Mouse (Mus musculus): ENCODE measurements at regions not wholly inside any gene's neighbourhood (a gene's known extent, or its start where the extent isn't known, plus 50 kb on each side); places are given as distances from the start of the nearest gene placed in this dataset.
"Not testable (repeated sequence)": the region's sequence is repeated elsewhere in the genome, so short reads cannot be mapped to it uniquely, and the experiment has no call there.

- Histone ChIP-seq H3K4me1 (ENCODE audit: control insufficient read depth, insufficient read depth, low read length) (no peaks in the 10 kb centered on the region), H3K36me3 (ENCODE audit: control insufficient read depth, insufficient read depth, low read length) (no peaks in the 10 kb centered on the region), H3K27ac (ENCODE audit: low read depth, low read length) (no peak overlapping the region), H3K4me2 (ENCODE audit: low read depth) (no peak overlapping the region), H3K4me3 (ENCODE audit: low read depth, low read length) (no peak overlapping the region), H3K9me3 (ENCODE audit: control insufficient read depth, low read length) (no peaks in the 10 kb centered on the region), H3K9ac (ENCODE audit: low read length) (no peak overlapping the region), H3K27me3 (ENCODE audit: control insufficient read depth, insufficient read depth, low read length) (no peaks in the 10 kb centered on the region)
- no peak for DNase-seq (ENCODE audit: low spot score)
- 41% methylated on average over 7 of the region's 7 CpGs for WGBS
- ATAC-seq (ENCODE audit: insufficient read depth, low FRiP score, low TSS enrichment) = no peak
Observed at GRCm38 (mm10) chr1:51580074-51580473, 101.8 kb upstream of the Nabp1 start.

- H3K4me3 ChIP-seq (ENCODE audit: low read depth, low read length) = no peak overlapping the region
- WGBS = 97% methylated on average over 2 of the region's 2 CpGs
- H3K4me1 ChIP-seq (ENCODE audit: control insufficient read depth, insufficient read depth, low read length) = no peaks in the 10 kb centered on the region
- no peak overlapping the region for H3K4me2 ChIP-seq (ENCODE audit: low read depth)
- H3K36me3 ChIP-seq (ENCODE audit: control insufficient read depth, insufficient read depth, low read length) = no peaks in the 10 kb centered on the region
- no peak for DNase-seq (ENCODE audit: low spot score)
- no peaks in the 10 kb centered on the region for H3K27me3 ChIP-seq (ENCODE audit: control insufficient read depth, insufficient read depth, low read length)
- H3K9ac ChIP-seq (ENCODE audit: low read length) = no peak overlapping the region
- no peak overlapping the region for H3K27ac ChIP-seq (ENCODE audit: low read depth, low read length)
- no peaks in the 10 kb centered on the region for H3K9me3 ChIP-seq (ENCODE audit: control insufficient read depth, low read length)
- no peak for ATAC-seq (ENCODE audit: insufficient read depth, low FRiP score, low TSS enrichment)
Observed at GRCm38 (mm10) chr1:51577701-51578100, 99.5 kb upstream of the Nabp1 start.

GRCm38 (mm10) chr1:51572314-51573078, 94.3 kb upstream of the Nabp1 start:
- ATAC-seq (ENCODE audit: insufficient read depth, low FRiP score, low TSS enrichment) (no peak), DNase-seq (ENCODE audit: low spot score) (no peak)
- no peak overlapping the region for H3K9ac ChIP-seq (ENCODE audit: low read length)
- H3K4me2 ChIP-seq (ENCODE audit: low read depth) = no peak overlapping the region
- no peaks in the 10 kb centered on the region for H3K4me1 ChIP-seq (ENCODE audit: control insufficient read depth, insufficient read depth, low read length)
- no peaks in the 10 kb centered on the region for H3K36me3 ChIP-seq (ENCODE audit: control insufficient read depth, insufficient read depth, low read length)
- no peaks in the 10 kb centered on the region for H3K9me3 ChIP-seq (ENCODE audit: control insufficient read depth, low read length)
- no peak overlapping the region for H3K4me3 ChIP-seq (ENCODE audit: low read depth, low read length)
- no peak overlapping the region for H3K27ac ChIP-seq (ENCODE audit: low read depth, low read length)
- 85% methylated on average over 8 of the region's 8 CpGs for WGBS
- H3K27me3 ChIP-seq (ENCODE audit: control insufficient read depth, insufficient read depth, low read length) = no peaks in the 10 kb centered on the region

- Histone ChIP-seq H3K9me3 (ENCODE audit: control insufficient read depth, low read length) (no peaks in the 10 kb centered on the region), H3K4me2 (ENCODE audit: low read depth) (no peak overlapping the region), H3K9ac (ENCODE audit: low read length) (no peak overlapping the region), H3K36me3 (ENCODE audit: control insufficient read depth, insufficient read depth, low read length) (no peaks in the 10 kb centered on the region), H3K4me3 (ENCODE audit: low read depth, low read length) (no peak overlapping the region), H3K4me1 (ENCODE audit: control insufficient read depth, insufficient read depth, low read length) (no peaks in the 10 kb centered on the region), H3K27ac (ENCODE audit: low read depth, low read length) (no peak overlapping the region), H3K27me3 (ENCODE audit: control insufficient read depth, insufficient read depth, low read length) (no peaks in the 10 kb centered on the region)
- no peak for DNase-seq (ENCODE audit: low spot score)
- WGBS = 92% methylated on average over 4 of the region's 4 CpGs
- no peak for ATAC-seq (ENCODE audit: insufficient read depth, low FRiP score, low TSS enrichment)
Observed at GRCm38 (mm10) chr1:51569625-51570024, 91.4 kb upstream of the Nabp1 start.

- Histone ChIP-seq H3K9ac (ENCODE audit: low read length) (no peak overlapping the region), H3K4me1 (ENCODE audit: control insufficient read depth, insufficient read depth, low read length) (no peaks in the 10 kb centered on the region), H3K4me3 (ENCODE audit: low read depth, low read length) (no peak overlapping the region), H3K9me3 (ENCODE audit: control insufficient read depth, low read length) (no peaks in the 10 kb centered on the region), H3K4me2 (ENCODE audit: low read depth) (no peak overlapping the region), H3K27ac (ENCODE audit: low read depth, low read length) (no peak overlapping the region), H3K27me3 (ENCODE audit: control insufficient read depth, insufficient read depth, low read length) (no peaks in the 10 kb centered on the region), H3K36me3 (ENCODE audit: control insufficient read depth, insufficient read depth, low read length) (no peaks in the 10 kb centered on the region)
- no peak for DNase-seq (ENCODE audit: low spot score)
- 73% methylated on average over 7 of the region's 7 CpGs for WGBS
- no peak for ATAC-seq (ENCODE audit: insufficient read depth, low FRiP score, low TSS enrichment)
Observed at GRCm38 (mm10) chr1:51566170-51566649, 88.0 kb upstream of the Nabp1 start.

- not testable (repeated sequence) for H3K9me3 ChIP-seq (ENCODE audit: control insufficient read depth, low read length); H3K4me2 ChIP-seq (ENCODE audit: low read depth); DNase-seq (ENCODE audit: low spot score); H3K4me1 ChIP-seq (ENCODE audit: control insufficient read depth, insufficient read depth, low read length); H3K27ac ChIP-seq (ENCODE audit: low read depth, low read length); H3K36me3 ChIP-seq (ENCODE audit: control insufficient read depth, insufficient read depth, low read length); ATAC-seq (ENCODE audit: insufficient read depth, low FRiP score, low TSS enrichment); H3K9ac ChIP-seq (ENCODE audit: low read length); H3K4me3 ChIP-seq (ENCODE audit: low read depth, low read length); H3K27me3 ChIP-seq (ENCODE audit: control insufficient read depth, insufficient read depth, low read length)
- WGBS = 92% methylated on average over 4 of the region's 4 CpGs
Observed at GRCm38 (mm10) chr1:51556616-51557015, 78.4 kb upstream of the Nabp1 start.

- Histone ChIP-seq H3K4me3 (ENCODE audit: low read depth, low read length) (no peak overlapping the region), H3K9ac (ENCODE audit: low read length) (no peak overlapping the region), H3K27ac (ENCODE audit: low read depth, low read length) (no peak overlapping the region), H3K4me1 (ENCODE audit: control insufficient read depth, insufficient read depth, low read length) (no peaks in the 10 kb centered on the region), H3K27me3 (ENCODE audit: control insufficient read depth, insufficient read depth, low read length) (no peaks in the 10 kb centered on the region), H3K9me3 (ENCODE audit: control insufficient read depth, low read length) (no peaks in the 10 kb centered on the region), H3K36me3 (ENCODE audit: control insufficient read depth, insufficient read depth, low read length) (no peaks in the 10 kb centered on the region), H3K4me2 (ENCODE audit: low read depth) (no peak overlapping the region)
- WGBS = 77% methylated on average over 6 of the region's 6 CpGs
- DNase-seq (ENCODE audit: low spot score) = no peak
- ATAC-seq (ENCODE audit: insufficient read depth, low FRiP score, low TSS enrichment) = no peak
Observed at GRCm38 (mm10) chr1:51553738-51554137, 75.5 kb upstream of the Nabp1 start.

- H3K27ac ChIP-seq (ENCODE audit: low read depth, low read length) = no peak overlapping the region
- H3K4me2 ChIP-seq (ENCODE audit: low read depth) = no peak overlapping the region
- ATAC-seq (ENCODE audit: insufficient read depth, low FRiP score, low TSS enrichment) (no peak), DNase-seq (ENCODE audit: low spot score) (no peak)
- no peak overlapping the region for H3K4me3 ChIP-seq (ENCODE audit: low read depth, low read length)
- 67% methylated on average over 5 of the region's 5 CpGs for WGBS
- H3K4me1 ChIP-seq (ENCODE audit: control insufficient read depth, insufficient read depth, low read length) = no peaks in the 10 kb centered on the region
- H3K9me3 ChIP-seq (ENCODE audit: control insufficient read depth, low read length) = no peaks in the 10 kb centered on the region
- H3K27me3 ChIP-seq (ENCODE audit: control insufficient read depth, insufficient read depth, low read length) = no peaks in the 10 kb centered on the region
- H3K9ac ChIP-seq (ENCODE audit: low read length) = no peak overlapping the region
- no peaks in the 10 kb centered on the region for H3K36me3 ChIP-seq (ENCODE audit: control insufficient read depth, insufficient read depth, low read length)
Observed at GRCm38 (mm10) chr1:51551624-51552023, 73.4 kb upstream of the Nabp1 start.

GRCm38 (mm10) chr1:51542801-51543200, 64.6 kb upstream of the Nabp1 start:
- DNase-seq (ENCODE audit: low spot score) = no peak
- WGBS = 94% methylated on average over 5 of the region's 5 CpGs

More at GRCm38 (mm10) chr1:51542801-51543200, 64.6 kb upstream of the Nabp1 start:
- ATAC-seq (ENCODE audit: insufficient read depth, low FRiP score, low TSS enrichment) = no peak
- no peak overlapping the region for H3K9ac ChIP-seq (ENCODE audit: low read length)
- H3K9me3 ChIP-seq (ENCODE audit: control insufficient read depth, low read length) = no peaks in the 10 kb centered on the region
- no peak overlapping the region for H3K27ac ChIP-seq (ENCODE audit: low read depth, low read length)
- no peaks in the 10 kb centered on the region for H3K27me3 ChIP-seq (ENCODE audit: control insufficient read depth, insufficient read depth, low read length)
- no peaks in the 10 kb centered on the region for H3K4me1 ChIP-seq (ENCODE audit: control insufficient read depth, insufficient read depth, low read length)
- no peak overlapping the region for H3K4me3 ChIP-seq (ENCODE audit: low read depth, low read length)
- no peaks in the 10 kb centered on the region for H3K36me3 ChIP-seq (ENCODE audit: control insufficient read depth, insufficient read depth, low read length)
- H3K4me2 ChIP-seq (ENCODE audit: low read depth) = no peak overlapping the region
